Mouse (Mus musculus) olfactory bulb, adult 2 months (tissue): ENCODE data around the gene Gpr35.

Experiments used
- CTCF ChIP-seq: fragments of 200-500 bp; IDR thresholded peaks from 2 replicates; pipeline ENCODE4 v1.5.1; 2012; ENCODE audit warnings: low read depth, mild to moderate bottlenecking, low read length, moderate library complexity; ENCODE audit not compliant: insufficient read depth
- POLR2A ChIP-seq: fragments of 200-500 bp; IDR thresholded peaks from 2 replicates; pipeline ENCODE4 v1.6.1; 2012; ENCODE audit warnings: mild to moderate bottlenecking, low read depth, low read length, moderate library complexity; ENCODE audit not compliant: insufficient read depth

- TF ChIP-seq CTCF (no peak), POLR2A (no peak)
These were observed 47.9 kb upstream of the Gpr35 start, which contains the start of gene Ankmy1 for GRCm38 (mm10) chr1:92902786-92903185.
